Mouse (Mus musculus) cerebellum, postnatal 4 days (tissue): ENCODE data around the gene Vcam1.

Experiments used
- DNase-seq, 2 experiments: peaks; one replicate each; pipeline ENCODE4 v3.0.0; 2022; ENCODE audit warnings: low spot score in 2 of 2, mixed read lengths in 1 of 2

Gene Vcam1

GRCm38 (mm10) chr3:116126508-116127190 lies 2.8 kb downstream of the Vcam1 start:
- no peak for DNase-seq

- DNase-seq: no peak
These were observed 3.4 kb downstream of the Vcam1 start for GRCm38 (mm10) chr3:116126070-116126469.

- no peak for DNase-seq
These were observed 5.7 kb downstream of the Vcam1 start for GRCm38 (mm10) chr3:116123827-116124226.

- no peak for DNase-seq
These were observed 6.8 kb downstream of the Vcam1 start for GRCm38 (mm10) chr3:116122696-116123095.

GRCm38 (mm10) chr3:116121026-116121425 lies 8.5 kb downstream of the Vcam1 start:
- no peak for DNase-seq

GRCm38 (mm10) chr3:116120391-116120790 lies 9.1 kb downstream of the Vcam1 start:
- no peak for DNase-seq

- DNase-seq: no peak
These were observed 10.3 kb downstream of the Vcam1 start for GRCm38 (mm10) chr3:116119162-116119561.

- no peak for DNase-seq
These were observed 12.4 kb downstream of the Vcam1 start for GRCm38 (mm10) chr3:116117046-116117445.

- DNase-seq: peak in 1 of 2 experiments; percentile 24
These were observed 15.0 kb downstream of the Vcam1 start for GRCm38 (mm10) chr3:116114249-116115188.

- no peak for DNase-seq
These were observed 15.8 kb downstream of the Vcam1 start for GRCm38 (mm10) chr3:116113443-116114241.

- DNase-seq: no peak
These were observed 16.6 kb downstream of the Vcam1 start for GRCm38 (mm10) chr3:116112816-116113405.

GRCm38 (mm10) chr3:116105713-116106112 lies 23.8 kb downstream of the Vcam1 start:
- DNase-seq: no peak

GRCm38 (mm10) chr3:116104866-116105647 lies 24.4 kb downstream of the Vcam1 start:
- DNase-seq: peak in 1 of 2 experiments; percentile 65

GRCm38 (mm10) chr3:116104270-116104669 lies 25.2 kb downstream of the Vcam1 start:
- DNase-seq: no peak

- no peak for DNase-seq
These were observed 28.6 kb downstream of the Vcam1 start for GRCm38 (mm10) chr3:116100850-116101249.

GRCm38 (mm10) chr3:116095934-116096333 lies 33.6 kb downstream of the Vcam1 start:
- DNase-seq: no peak

GRCm38 (mm10) chr3:116095312-116095711 lies 34.2 kb downstream of the Vcam1 start:
- no peak for DNase-seq

- no peak for DNase-seq
These were observed 34.6 kb downstream of the Vcam1 start for GRCm38 (mm10) chr3:116094886-116095285.

- DNase-seq: no peak
These were observed 35.2 kb downstream of the Vcam1 start for GRCm38 (mm10) chr3:116094288-116094687.

GRCm38 (mm10) chr3:116092547-116092946 lies 36.9 kb downstream of the Vcam1 start:
- DNase-seq: no peak

GRCm38 (mm10) chr3:116091706-116092105 lies 37.8 kb downstream of the Vcam1 start:
- no peak for DNase-seq
